ENCODE assay signal across 14 mouse cellular contexts in the genomic region with DNA sequence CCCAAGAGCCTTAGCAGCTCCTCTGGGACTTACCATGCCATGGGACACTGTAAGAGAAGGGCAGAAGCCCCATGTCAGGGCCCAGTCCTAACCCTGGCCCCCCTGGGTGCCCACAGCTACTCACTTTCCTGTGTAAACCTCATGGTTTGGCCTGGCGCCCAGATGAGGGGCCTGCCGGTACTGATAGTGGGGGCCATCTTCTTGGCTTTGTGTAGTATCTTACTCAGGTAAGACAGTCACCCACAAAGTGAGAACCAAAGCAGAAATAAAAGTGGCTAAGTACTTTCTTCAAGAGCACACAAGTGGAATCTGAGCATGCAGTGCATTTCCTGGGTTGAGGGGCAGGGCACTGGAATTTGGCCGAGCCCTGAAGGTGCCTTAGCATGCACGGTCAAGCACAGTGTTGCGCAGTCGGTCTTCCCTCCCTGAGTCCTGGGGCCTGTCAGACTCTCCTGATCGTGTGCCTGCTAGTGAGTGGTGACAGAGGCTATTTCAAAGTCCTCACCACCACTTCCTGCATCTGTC. TPM values are rescaled to one million over a fixed set of nuclear protein-coding genes. Genes with fewer than 3 reads are reported as not detected.
DNase-seq lines count a peak whose midpoint lies in the region; ATAC-seq lines count a peak whose summit lies in the region.
"Had no signal": no experiment of that assay in that cellular context is flagged by ENCODE, and none has a peak within 500 bp of the region (broad histone marks: within the 10 kb centered on the region; RNA-seq: fewer than 3 reads in every experiment).

No protein-coding gene starts in this region.

- H3K4me3 ChIP-seq in liver, embryonic 15.5 days (replicated peaks) = no peak overlapping the region
- H3K4me3 ChIP-seq: limb, embryonic 12.5 days had no signal

- H3K4me2 ChIP-seq in liver, embryonic 15.5 days = peak overlapping the region; percentile 27; the same call in 1 of the 2 replicates
- H3K4me2 ChIP-seq: limb, embryonic 12.5 days had no signal

- H3K27ac ChIP-seq in liver, embryonic 15.5 days (replicated peaks) = peak overlapping the region; percentile 63
- H3K27ac ChIP-seq: limb, embryonic 12.5 days had no signal

- H3K9ac ChIP-seq in liver, embryonic 15.5 days = peak overlapping the region; percentile 2; the same call in 1 of the 2 replicates
- H3K9ac ChIP-seq: limb, embryonic 12.5 days had no signal

- peak; percentile 29 for DNase-seq in heart, postnatal 4 days
- no peak for DNase-seq in heart, adult 9 months (ENCODE audit: low spot score in 2 of 2)
- peak; percentile 58 for DNase-seq in c-Kit-positive CD71-positive TER-119-negative erythroid progenitor cells, embryonic 14.5 days (ENCODE audit: low read depth)
- DNase-seq in natural killer cell, adult 2 months (ENCODE audit: low spot score in 2 of 2) = peak; percentile 24 to 58
- DNase-seq in gastrocnemius, postnatal 10 days = no peak
- no peak for DNase-seq in ovary, postnatal 36 days (ENCODE audit: low spot score)
- DNase-seq in frontal cortex, adult 2 months (ENCODE audit: extremely low spot score in 1 of 2, low spot score in 1 of 2) = no peak
- DNase-seq: adrenal gland, postnatal 14 days; kidney, adult 18-20 months had no signal

- ATAC-seq in liver, embryonic 15.5 days (ENCODE audit: insufficient read depth) = peak; percentile 85
- ATAC-seq: forebrain, embryonic 16.5 days had no signal

- no peaks in the 10 kb centered on the region for H3K9me3 ChIP-seq in liver, embryonic 15.5 days (replicated peaks)
- H3K9me3 ChIP-seq: limb, embryonic 12.5 days had no signal

- H3K36me3 ChIP-seq in liver, embryonic 15.5 days (replicated peaks) = peaks cover 64% of the 10 kb centered on the region

- H3K27me3 ChIP-seq in liver, embryonic 15.5 days = no peaks in the 10 kb centered on the region
- H3K27me3 ChIP-seq: CH12.LX; limb, embryonic 12.5 days had no signal

- H3K4me1 ChIP-seq in liver, embryonic 15.5 days (replicated peaks) = peaks cover 17% of the 10 kb centered on the region
- H3K4me1 ChIP-seq: limb, embryonic 12.5 days had no signal

- 36% methylated on average over 7 of the region's 7 CpGs for WGBS in liver, embryonic 15.5 days (ENCODE audit: insufficient replicate concordance)

RNA-seq across cellular contexts. Expression of a gene that starts 21.9 kb away (rescaled TPM):
- total RNA-seq in heart, postnatal 4 days (2021) = under 1 TPM in 1 of 2 experiments, not detected in 1; 0.11 TPM
- 0.15 and 0.37 TPM in 2 replicates for polyA plus RNA-seq in liver, embryonic 15.5 days (2015; fragmentation: Nextera tagmentation; extraction: Ambion mirVana)
- not detected for total RNA-seq in gastrocnemius, postnatal 10 days (2021)
- 0.92 and 1.2 TPM in 2 replicates for polyA plus RNA-seq in frontal cortex, adult 2 months (2012; rRNA removed)
- polyA plus RNA-seq: limb, embryonic 12.5 days; neural tube, embryonic 11.5 days had no signal

Comparison
In these comparisons a context has a peak if more than half of its experiments do, and no peak if none do; other contexts are left out.
1. DNase-seq: peak in heart, postnatal 4 days (single experiment), c-Kit-positive CD71-positive TER-119-negative erythroid progenitor cells, embryonic 14.5 days (single experiment) and natural killer cell, adult 2 months (2 of 2); none in heart, adult 9 months (0 of 2), gastrocnemius, postnatal 10 days (single experiment), ovary, postnatal 36 days (single experiment) and frontal cortex, adult 2 months (0 of 2).